Mouse (Mus musculus) midbrain, embryonic 16.5 days (tissue): ENCODE results near the gene Ccne1. TPM values are rescaled to one million over a fixed set of nuclear protein-coding genes. Genes with fewer than 3 reads are reported as not detected.
A peak's percentile ranks its signal among the peaks of the same experiment; 100 is the strongest.

Experiments used
- ATAC-seq: fragments of 200-750 bp; cut with Nextera tagmentation; 2 replicates; pipeline ENCODE4 v1.8.0; 2017; ENCODE audit warnings: moderate TSS enrichment
- H3K27ac ChIP-seq: fragments of 300-500 bp; sonication (generic); 2 replicates; pipeline ENCODE4 v1.5.1; 2014; ENCODE audit warnings: mild to moderate bottlenecking, low read length, mixed read lengths
- H3K27me3 ChIP-seq: fragments of 300-500 bp; sonication (generic); 2 replicates; pipeline ENCODE4 v1.6.1; 2014; ENCODE audit warnings: low read depth, low read length, mixed read lengths; ENCODE audit not compliant: control insufficient read depth, insufficient read depth
- H3K36me3 ChIP-seq: fragments of 300-500 bp; sonication (generic); 2 replicates; pipeline ENCODE4 v1.6.1; 2014; ENCODE audit warnings: mild to moderate bottlenecking, low read length, moderate library complexity, mixed read lengths; ENCODE audit not compliant: control insufficient read depth, insufficient read depth
- H3K4me1 ChIP-seq: fragments of 300-500 bp; sonication (generic); 2 replicates; pipeline ENCODE4 v1.6.1; 2014; ENCODE audit warnings: mild to moderate bottlenecking, low read length, mixed read lengths; ENCODE audit not compliant: control insufficient read depth, insufficient read depth
- H3K4me2 ChIP-seq: fragments of 300-500 bp; sonication (generic); 2 replicates; pipeline ENCODE4 v1.6.1; 2014; ENCODE audit warnings: mild to moderate bottlenecking, low read length, mixed read lengths
- H3K4me3 ChIP-seq: fragments of 300-500 bp; sonication (generic); 2 replicates; pipeline ENCODE4 v1.5.1; 2014; ENCODE audit warnings: low read depth, mild to moderate bottlenecking, low read length, moderate library complexity, mixed read lengths
- H3K9ac ChIP-seq: fragments of 300-500 bp; sonication (generic); 2 replicates; pipeline ENCODE4 v1.6.1; 2014; ENCODE audit warnings: low read depth, low read length, mixed read lengths
- H3K9me3 ChIP-seq: fragments of 300-500 bp; sonication (generic); replicated peaks from 2 replicates; pipeline ENCODE4 v1.6.1; 2014; ENCODE audit warnings: mild to moderate bottlenecking, low read length, mixed read lengths; ENCODE audit not compliant: control insufficient read depth, poor library complexity, severe bottlenecking
- WGBS: fragments of 180-500 bp; shearing (Covaris S2); extraction: QIAGEN DNeasy Blood & Tissue Kit; methylation state at CpG from one replicate; pipeline ENCODE4 v1.1.7; 2014; 5-methylcytosine and 5-hydroxymethylcytosine counted together
- polyA plus RNA-seq: library from polyadenylated mRNA; unstranded; fragments of >200 nt; fragmentation: Nextera tagmentation; extraction: Ambion mirVana; gene quantifications from 2 replicates; pipeline ENCODE4 v1.2.1, GENCODE M21; 2015

Gene Ccne1
- polyA plus RNA-seq: 9.6 and 13.2 TPM in 2 replicates

GRCm38 (mm10) chr7:38107371-38108259 lies at the start of gene Ccne1:
Gene Ccne1, minus strand, starts transcription at chr7:38107534.
- WGBS: under 1% methylated on average over 89 of the region's 102 CpGs
- peak within 1 kb of the TSS; percentile 78 for H3K9ac ChIP-seq
- H3K4me1 ChIP-seq: peaks cover 12% of the 10 kb centered on the region; the same call in 1 of the 2 replicates
- H3K27ac ChIP-seq: peak within 1 kb of the TSS; percentile 28; the same call in 1 of the 2 replicates
- peak; percentile 93 for ATAC-seq
- H3K4me3 ChIP-seq: peak within 1 kb of the TSS; percentile 73
- H3K9me3 ChIP-seq: no peaks in the 10 kb centered on the region
- H3K36me3 ChIP-seq: no peaks in the 10 kb centered on the region
- H3K4me2 ChIP-seq: peak within 1 kb of the TSS; percentile 94
- peaks cover 3% of the 10 kb centered on the region; the same call in 1 of the 2 replicates for H3K27me3 ChIP-seq

GRCm38 (mm10) chr7:38155829-38156228 lies 48.5 kb upstream of the Ccne1 start:
- Histone ChIP-seq H3K27me3 (no peaks in the 10 kb centered on the region), H3K4me3 (no peak overlapping the region), H3K4me1 (peaks cover under 1% of the 10 kb centered on the region; the same call in 1 of the 2 replicates), H3K9ac (no peak overlapping the region), H3K9me3 (no peaks in the 10 kb centered on the region), H3K27ac (no peak overlapping the region), H3K4me2 (no peak overlapping the region), H3K36me3 (no peaks in the 10 kb centered on the region)
- 84% methylated on average over 5 of the region's 5 CpGs for WGBS
- no peak for ATAC-seq

DNA sequence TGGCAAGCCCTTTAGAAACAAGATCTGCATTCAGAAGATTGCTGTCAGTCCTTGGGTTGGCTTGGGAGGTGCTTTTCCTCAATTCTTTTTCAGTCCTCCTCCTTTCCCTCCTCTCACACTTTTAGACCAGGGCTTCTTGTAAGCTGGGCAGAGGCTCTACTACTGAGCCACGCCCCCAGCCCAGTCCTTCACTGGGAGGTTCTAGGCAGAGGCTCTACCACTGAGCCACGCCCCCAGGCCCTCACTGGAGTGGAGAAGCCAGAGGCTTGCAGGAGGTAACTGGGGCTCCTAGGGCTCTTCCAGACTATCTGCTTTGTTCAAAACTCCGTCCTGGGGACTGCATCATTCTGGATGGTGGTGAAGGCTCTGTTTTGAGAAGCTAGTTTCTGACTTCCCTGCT lies 45.2 kb upstream of the Ccne1 start:
- WGBS: 74% methylated on average over 3 of the region's 3 CpGs
- no peaks in the 10 kb centered on the region for H3K27me3 ChIP-seq
- no peak overlapping the region for H3K27ac ChIP-seq
- no peak overlapping the region for H3K9ac ChIP-seq
- no peak overlapping the region for H3K4me2 ChIP-seq
- H3K4me1 ChIP-seq: peaks cover 2% of the 10 kb centered on the region; the same call in 1 of the 2 replicates
- H3K4me3 ChIP-seq: no peak overlapping the region
- H3K9me3 ChIP-seq: no peaks in the 10 kb centered on the region
- no peak for ATAC-seq
- H3K36me3 ChIP-seq: no peaks in the 10 kb centered on the region

DNA sequence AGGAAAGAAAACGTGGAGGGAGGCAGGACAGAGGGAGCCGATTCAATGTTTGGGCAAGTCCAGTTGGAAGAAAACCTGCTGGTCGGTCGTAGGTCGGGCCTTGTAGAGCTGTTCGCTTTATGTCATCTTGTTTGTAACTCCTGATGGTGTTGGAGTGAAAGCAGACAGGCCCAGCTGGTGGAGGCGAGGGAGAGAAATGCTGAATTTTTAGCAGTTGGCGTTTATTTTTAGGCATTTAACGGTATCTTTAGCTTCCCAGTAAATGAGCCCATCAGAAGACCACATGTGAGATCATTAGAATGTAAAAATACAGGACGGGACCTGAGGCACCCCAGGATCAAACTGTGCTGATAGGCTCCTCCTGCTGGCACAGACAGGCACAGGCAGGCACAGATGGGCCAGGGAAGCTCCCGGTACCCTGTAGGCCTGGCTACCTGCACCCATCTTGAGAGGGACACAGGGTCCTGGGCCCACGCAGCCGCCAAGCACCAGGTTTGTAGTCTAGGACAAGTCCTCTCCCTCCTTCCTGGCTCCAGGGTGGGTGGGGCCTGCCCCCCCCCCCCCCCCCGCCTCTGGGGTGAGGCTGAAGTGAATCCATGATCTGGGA lies 44.5 kb upstream of the Ccne1 start:
- no peak overlapping the region for H3K4me2 ChIP-seq
- no peaks in the 10 kb centered on the region for H3K36me3 ChIP-seq
- H3K4me3 ChIP-seq: no peak overlapping the region
- H3K27ac ChIP-seq: no peak overlapping the region
- no peak for ATAC-seq
- no peaks in the 10 kb centered on the region for H3K27me3 ChIP-seq
- H3K4me1 ChIP-seq: peaks cover 2% of the 10 kb centered on the region; the same call in 1 of the 2 replicates
- H3K9me3 ChIP-seq: no peaks in the 10 kb centered on the region
- no peak overlapping the region for H3K9ac ChIP-seq
- WGBS: 69% methylated on average over 13 of the region's 14 CpGs

DNA sequence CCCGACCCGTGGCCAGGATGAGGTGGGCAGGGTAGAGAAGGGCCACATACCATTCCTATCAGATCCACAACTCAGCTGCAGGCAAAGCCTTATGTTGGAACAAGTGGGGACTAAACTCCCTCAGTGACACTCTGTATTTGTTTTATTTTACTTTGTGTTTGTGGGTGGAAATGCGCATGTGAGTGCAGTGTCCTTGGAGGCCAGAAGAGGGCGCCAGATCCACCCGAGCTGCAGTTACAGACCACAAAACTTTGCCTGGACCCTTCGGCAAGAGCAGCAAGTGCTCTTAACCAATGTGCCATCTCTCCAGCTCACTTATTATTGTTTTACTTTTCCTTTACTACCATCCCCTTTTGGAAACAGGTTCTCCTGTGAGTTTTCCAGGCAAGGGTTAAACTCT lies 40.1 kb upstream of the Ccne1 start:
- Histone ChIP-seq H3K9ac (no peak overlapping the region), H3K27me3 (no peaks in the 10 kb centered on the region; the same call in 1 of the 2 replicates), H3K9me3 (no peaks in the 10 kb centered on the region), H3K4me1 (peaks cover 2% of the 10 kb centered on the region; the same call in 1 of the 2 replicates), H3K36me3 (no peaks in the 10 kb centered on the region), H3K27ac (no peak overlapping the region), H3K4me3 (no peak overlapping the region), H3K4me2 (no peak overlapping the region)
- WGBS: 92% methylated on average over 6 of the region's 6 CpGs
- ATAC-seq: no peak

DNA sequence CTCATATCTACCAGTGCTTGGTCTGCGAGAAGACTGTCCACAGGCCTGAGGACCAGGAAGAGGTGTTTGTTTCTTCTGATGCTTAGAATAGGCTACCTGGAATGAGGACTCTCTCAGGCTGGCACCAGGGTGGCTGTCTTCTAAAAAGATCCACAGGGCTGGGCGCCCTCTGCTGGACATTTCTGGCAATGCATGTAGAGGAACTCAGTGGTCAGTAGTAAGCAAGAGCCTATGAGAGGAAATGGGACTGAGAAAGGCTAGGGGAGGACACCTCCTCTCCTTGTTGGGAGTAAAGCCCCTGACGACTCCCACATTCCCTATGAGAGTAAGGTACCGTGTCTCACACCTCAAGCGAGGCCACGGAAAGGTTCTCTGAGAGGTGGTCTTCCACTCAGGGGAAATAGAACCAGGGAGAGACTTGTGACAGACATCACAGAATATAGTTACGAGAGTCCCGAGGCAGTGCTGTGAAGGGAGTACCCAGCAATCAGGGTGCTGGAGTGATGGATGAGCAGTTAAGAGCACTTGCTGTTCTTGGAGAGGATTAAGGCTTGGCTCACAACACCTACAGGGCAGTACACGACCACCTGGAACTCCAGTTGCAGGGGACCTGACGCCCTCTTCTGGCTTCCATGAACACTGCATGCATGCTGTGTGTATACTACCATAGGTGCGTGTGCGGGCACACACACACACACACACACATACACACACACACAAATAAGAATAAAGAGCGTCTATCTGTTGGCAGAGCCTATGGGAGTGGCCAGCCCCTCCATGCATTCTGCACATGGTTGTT lies 34.6 kb upstream of the Ccne1 start:
- H3K9ac ChIP-seq: no peak overlapping the region
- no peak overlapping the region for H3K4me3 ChIP-seq
- H3K4me2 ChIP-seq: no peak overlapping the region
- no peaks in the 10 kb centered on the region for H3K4me1 ChIP-seq
- no peaks in the 10 kb centered on the region for H3K9me3 ChIP-seq
- H3K27me3 ChIP-seq: no peaks in the 10 kb centered on the region; the same call in 1 of the 2 replicates
- ATAC-seq: peak; percentile 59
- H3K36me3 ChIP-seq: no peaks in the 10 kb centered on the region
- no peak overlapping the region for H3K27ac ChIP-seq
- 69% methylated on average over 13 of the region's 13 CpGs for WGBS

- Histone ChIP-seq H3K27ac (no peak overlapping the region), H3K9ac (no peak overlapping the region), H3K4me2 (no peak overlapping the region), H3K9me3 (no peaks in the 10 kb centered on the region), H3K4me1 (no peaks in the 10 kb centered on the region), H3K4me3 (no peak overlapping the region), H3K36me3 (no peaks in the 10 kb centered on the region), H3K27me3 (no peaks in the 10 kb centered on the region; the same call in 1 of the 2 replicates)
- ATAC-seq: no peak
- 58% methylated on average over 9 of the region's 9 CpGs for WGBS
Observed at GRCm38 (mm10) chr7:38140324-38140723, 33.0 kb upstream of the Ccne1 start.

GRCm38 (mm10) chr7:38134471-38134870 lies 27.1 kb upstream of the Ccne1 start:
- no peak for ATAC-seq
- Histone ChIP-seq H3K36me3 (no peaks in the 10 kb centered on the region), H3K27me3 (no peaks in the 10 kb centered on the region), H3K9ac (no peak overlapping the region), H3K27ac (no peak overlapping the region), H3K4me1 (no peaks in the 10 kb centered on the region), H3K9me3 (no peaks in the 10 kb centered on the region), H3K4me3 (no peak overlapping the region), H3K4me2 (no peak overlapping the region)
- WGBS: 91% methylated on average over 5 of the region's 5 CpGs
